Mouse (Mus musculus): ENCODE measurements around the gene Camkmt.

GRCm38 (mm10) chr17:85063560-85063959 lies 26.8 kb upstream of the Camkmt start:
- TF ChIP-seq EP300 (IDR thresholded peaks at IDR 0.05; ENCODE audit: low read depth) (no peak), CTCF (IDR thresholded peaks at IDR 0.05; ENCODE audit: low read depth) (no peak)
